Mouse (Mus musculus) liver, embryonic 13.5 days (tissue): ENCODE results near the gene Ano2. TPM values are rescaled to one million over a fixed set of nuclear protein-coding genes. Genes with fewer than 3 reads are reported as not detected.
A peak's percentile ranks its signal among the peaks of the same experiment; 100 is the strongest.

Experiments
- ATAC-seq: fragments of 200-750 bp; cut with Nextera tagmentation; 2 replicates; pipeline ENCODE4 v1.8.0; 2017; ENCODE audit warnings: low read depth, mild to moderate bottlenecking, moderate number of reproducible peaks, moderate library complexity
- DNase-seq: peaks from one replicate; pipeline ENCODE4 v3.0.0; 2022
- H3K27ac ChIP-seq: fragments of 300-500 bp; sonication (generic); 2 replicates; pipeline ENCODE4 v1.5.1; 2015; ENCODE audit warnings: moderate library complexity, mild to moderate bottlenecking, inconsistent platforms
- H3K27me3 ChIP-seq: fragments of 300-500 bp; sonication (generic); 2 replicates; pipeline ENCODE4 v1.6.1; 2015; ENCODE audit warnings: mild to moderate bottlenecking, inconsistent platforms
- H3K36me3 ChIP-seq: fragments of 300-500 bp; sonication (generic); 2 replicates; pipeline ENCODE4 v1.6.1; 2015; ENCODE audit warnings: mild to moderate bottlenecking, inconsistent platforms
- H3K4me1 ChIP-seq: fragments of 300-500 bp; sonication (generic); replicated peaks from 2 replicates; pipeline ENCODE4 v1.6.1; 2015; ENCODE audit warnings: inconsistent platforms
- H3K4me2 ChIP-seq: fragments of 300-500 bp; sonication (generic); 2 replicates; pipeline ENCODE4 v1.6.1; 2015; ENCODE audit warnings: inconsistent platforms, mild to moderate bottlenecking, moderate library complexity
- H3K4me3 ChIP-seq: fragments of 300-500 bp; sonication (generic); replicated peaks from 2 replicates; pipeline ENCODE4 v1.5.1; 2015; ENCODE audit warnings: mild to moderate bottlenecking, inconsistent platforms
- H3K9ac ChIP-seq: fragments of 300-500 bp; sonication (generic); 2 replicates; pipeline ENCODE4 v1.6.1; 2015; ENCODE audit warnings: mild to moderate bottlenecking, inconsistent platforms
- H3K9me3 ChIP-seq: fragments of 300-500 bp; sonication (generic); replicated peaks from 2 replicates; pipeline ENCODE4 v1.6.1; 2016; ENCODE audit warnings: inconsistent platforms
- WGBS: fragments of 180-500 bp; shearing (Covaris S2); methylation state at CpG from one replicate; pipeline ENCODE4 v1.1.7; 2015; ENCODE audit not compliant: insufficient replicate concordance; 5-methylcytosine and 5-hydroxymethylcytosine counted together
- polyA plus RNA-seq: library from polyadenylated mRNA; unstranded; fragments of >200 nt; fragmentation: Nextera tagmentation; extraction: Ambion mirVana; gene quantifications from 2 replicates; pipeline ENCODE4 v1.2.1, GENCODE M21; 2015

The Ano2 gene
- polyA plus RNA-seq, 1 experiment from 2014 or later, result 0.18 TPM

GRCm38 (mm10) chr6:125925861-125926260, 235.6 kb downstream of the Ano2 start:
- DNase-seq (no peak), ATAC-seq (no peak)
- Histone ChIP-seq H3K9ac (no peak overlapping the region), H3K27me3 (no peaks in the 10 kb centered on the region), H3K27ac (no peak overlapping the region), H3K36me3 (no peaks in the 10 kb centered on the region), H3K4me3 (no peak overlapping the region), H3K4me2 (no peak overlapping the region), H3K9me3 (no peaks in the 10 kb centered on the region), H3K4me1 (no peaks in the 10 kb centered on the region)
- 66% methylated on average over 3 of the region's 3 CpGs for WGBS

DNA sequence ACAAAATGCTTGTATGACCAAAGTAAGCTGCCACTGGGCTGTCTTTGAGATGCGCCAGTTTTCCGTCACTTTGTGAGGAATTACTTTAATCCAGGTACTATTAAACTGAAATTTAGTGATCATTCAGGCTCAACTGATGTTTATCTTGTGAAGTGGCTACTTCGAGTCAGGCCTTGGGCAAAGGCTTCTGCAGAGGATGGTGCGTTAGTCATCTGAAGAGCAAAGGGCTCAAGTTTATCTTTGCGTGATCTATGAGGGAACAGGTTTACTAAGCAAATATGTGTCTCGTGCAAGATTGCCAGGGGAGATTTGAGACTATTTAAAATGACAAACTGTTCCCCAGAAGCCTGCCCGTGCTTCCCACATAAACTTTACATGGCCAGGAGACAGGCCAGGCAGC, 241.7 kb downstream of the Ano2 start:
- no peaks in the 10 kb centered on the region for H3K36me3 ChIP-seq
- H3K9ac ChIP-seq, result no peak overlapping the region
- H3K27ac ChIP-seq, result no peak overlapping the region
- ATAC-seq (no peak), DNase-seq (no peak)
- no peaks in the 10 kb centered on the region for H3K9me3 ChIP-seq
- no peak overlapping the region for H3K4me2 ChIP-seq
- no peaks in the 10 kb centered on the region for H3K27me3 ChIP-seq
- 58% methylated on average over 7 of the region's 7 CpGs for WGBS
- H3K4me3 ChIP-seq, result no peak overlapping the region
- no peaks in the 10 kb centered on the region for H3K4me1 ChIP-seq

GRCm38 (mm10) chr6:125954965-125955364, 264.7 kb downstream of the Ano2 start:
- 11% methylated on average over 3 of the region's 3 CpGs for WGBS
- Histone ChIP-seq H3K9ac (no peak overlapping the region), H3K4me3 (no peak overlapping the region), H3K9me3 (no peaks in the 10 kb centered on the region), H3K4me1 (no peaks in the 10 kb centered on the region), H3K4me2 (no peak overlapping the region), H3K27me3 (no peaks in the 10 kb centered on the region), H3K27ac (no peak overlapping the region), H3K36me3 (no peaks in the 10 kb centered on the region)
- ATAC-seq (no peak), DNase-seq (no peak)

DNA sequence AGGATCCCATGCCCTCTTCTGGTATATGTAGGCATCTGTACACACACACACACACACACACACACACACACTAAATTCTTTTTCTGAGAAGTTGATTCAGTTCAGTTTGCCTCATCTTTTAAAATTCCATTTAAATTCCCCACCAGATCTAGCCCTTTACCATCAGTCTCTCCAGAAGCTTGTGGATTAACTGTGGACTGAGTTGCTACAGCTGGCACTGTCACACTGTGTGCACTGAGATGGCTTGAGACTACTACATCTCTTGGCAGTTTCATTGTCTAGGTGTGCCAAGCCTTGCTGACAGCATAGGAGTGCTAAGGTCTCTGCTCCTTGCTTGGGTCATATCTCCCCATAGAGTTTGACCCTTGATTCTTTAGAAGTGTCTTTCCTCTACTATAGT, 283.3 kb downstream of the Ano2 start:
- H3K27ac ChIP-seq, result no peak overlapping the region
- no peaks in the 10 kb centered on the region for H3K4me1 ChIP-seq
- no peak for DNase-seq
- no peaks in the 10 kb centered on the region for H3K9me3 ChIP-seq
- no peak overlapping the region for H3K9ac ChIP-seq
- H3K4me3 ChIP-seq, result no peak overlapping the region
- no peaks in the 10 kb centered on the region for H3K27me3 ChIP-seq
- no peaks in the 10 kb centered on the region for H3K36me3 ChIP-seq
- no peak for ATAC-seq
- H3K4me2 ChIP-seq, result no peak overlapping the region

DNA sequence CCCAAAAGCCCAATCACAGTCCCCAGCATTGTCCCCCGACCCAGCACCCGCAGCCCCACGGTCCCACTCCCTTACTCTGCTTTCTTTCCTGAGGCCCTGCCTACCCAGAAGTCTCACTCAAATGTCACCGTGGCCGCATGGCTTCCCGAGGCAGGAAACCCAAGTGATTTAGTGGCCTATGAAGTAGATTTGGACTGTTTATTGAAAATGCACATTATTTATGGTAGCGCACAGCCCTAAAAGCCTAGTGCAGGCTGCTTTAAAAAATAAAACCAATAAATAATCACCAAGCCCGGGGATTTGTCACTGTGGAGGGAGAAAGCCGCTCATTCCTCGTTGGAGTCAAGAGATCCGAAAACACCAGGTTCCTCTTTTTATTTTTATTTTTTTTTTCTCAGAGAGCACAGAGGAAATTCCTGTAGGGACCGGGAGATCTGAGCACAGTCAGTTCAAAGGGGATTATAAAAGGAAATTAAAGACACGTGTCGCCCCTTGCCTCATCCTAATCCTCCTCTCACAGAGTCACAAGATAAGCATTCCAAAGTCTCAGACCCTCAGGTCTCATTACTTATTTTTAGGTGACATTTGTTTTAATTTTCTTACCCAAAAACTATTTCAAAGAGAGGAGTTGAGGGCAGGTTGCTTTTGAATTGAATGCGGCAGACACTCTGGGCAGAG, 285.7 kb downstream of the Ano2 start:
- H3K9me3 ChIP-seq, result no peaks in the 10 kb centered on the region
- H3K36me3 ChIP-seq, result no peaks in the 10 kb centered on the region
- no peaks in the 10 kb centered on the region for H3K27me3 ChIP-seq
- no peaks in the 10 kb centered on the region for H3K4me1 ChIP-seq
- ATAC-seq (no peak), DNase-seq (no peak)
- no peak overlapping the region for H3K9ac ChIP-seq
- no peak overlapping the region for H3K4me2 ChIP-seq
- 36% methylated on average over 15 of the region's 15 CpGs for WGBS
- H3K27ac ChIP-seq, result no peak overlapping the region
- no peak overlapping the region for H3K4me3 ChIP-seq

GRCm38 (mm10) chr6:125979601-125980000, 289.4 kb downstream of the Ano2 start:
- no peaks in the 10 kb centered on the region for H3K4me1 ChIP-seq
- WGBS, result 78% methylated on average over 5 of the region's 5 CpGs

DNA sequence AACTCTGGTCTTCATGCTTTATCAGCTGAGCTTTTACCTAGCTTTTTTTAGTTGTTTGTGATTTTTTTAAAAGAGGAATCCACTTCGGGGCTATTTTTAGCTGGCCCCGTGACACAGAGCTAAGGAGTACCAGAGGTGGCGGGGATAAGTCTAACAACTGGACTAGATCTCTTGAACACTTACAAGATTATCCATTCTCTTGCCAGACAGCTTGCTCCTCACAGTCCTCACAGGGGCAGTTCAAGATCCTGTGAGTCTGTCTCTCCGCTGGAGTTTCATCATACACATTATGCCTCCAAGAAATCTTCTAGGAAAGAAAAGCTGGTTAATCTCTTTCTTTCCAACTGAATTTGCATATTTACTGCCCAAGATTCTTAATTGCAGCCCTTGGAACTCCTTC, 293.8 kb downstream of the Ano2 start:
- H3K27ac ChIP-seq, result no peak overlapping the region
- no peaks in the 10 kb centered on the region for H3K9me3 ChIP-seq
- no peak overlapping the region for H3K4me2 ChIP-seq
- DNase-seq, result no peak
- H3K4me3 ChIP-seq, result no peak overlapping the region
- H3K9ac ChIP-seq, result no peak overlapping the region
- H3K36me3 ChIP-seq, result no peaks in the 10 kb centered on the region
- WGBS, result 56% methylated on average over 4 of the region's 4 CpGs
- ATAC-seq, result no peak
- H3K4me1 ChIP-seq, result no peaks in the 10 kb centered on the region
- no peaks in the 10 kb centered on the region for H3K27me3 ChIP-seq

More at GRCm38 (mm10) chr6:125979601-125980000, 289.4 kb downstream of the Ano2 start:
- Histone ChIP-seq H3K27ac (no peak overlapping the region), H3K27me3 (no peaks in the 10 kb centered on the region), H3K4me3 (no peak overlapping the region), H3K9me3 (no peaks in the 10 kb centered on the region), H3K36me3 (no peaks in the 10 kb centered on the region), H3K4me2 (no peak overlapping the region), H3K9ac (no peak overlapping the region)
- DNase-seq, result no peak
- ATAC-seq, result no peak

- Histone ChIP-seq H3K4me2 (no peak overlapping the region), H3K9me3 (no peaks in the 10 kb centered on the region), H3K4me1 (no peaks in the 10 kb centered on the region), H3K27me3 (no peaks in the 10 kb centered on the region), H3K27ac (no peak overlapping the region), H3K9ac (no peak overlapping the region), H3K36me3 (no peaks in the 10 kb centered on the region), H3K4me3 (no peak overlapping the region)
- 14% methylated on average over 6 of the region's 6 CpGs for WGBS
- ATAC-seq, result no peak
- DNase-seq, result no peak
Measured at GRCm38 (mm10) chr6:125992731-125993130, 302.5 kb downstream of the Ano2 start.

- Histone ChIP-seq H3K9me3 (no peaks in the 10 kb centered on the region), H3K4me2 (no peak overlapping the region), H3K4me1 (no peaks in the 10 kb centered on the region), H3K36me3 (no peaks in the 10 kb centered on the region), H3K27me3 (no peaks in the 10 kb centered on the region), H3K27ac (no peak overlapping the region), H3K4me3 (no peak overlapping the region), H3K9ac (no peak overlapping the region)
- ATAC-seq (no peak), DNase-seq (no peak)
- 35% methylated on average over 2 of the region's 2 CpGs for WGBS
Measured at GRCm38 (mm10) chr6:126001797-126002196, 311.6 kb downstream of the Ano2 start.

DNA sequence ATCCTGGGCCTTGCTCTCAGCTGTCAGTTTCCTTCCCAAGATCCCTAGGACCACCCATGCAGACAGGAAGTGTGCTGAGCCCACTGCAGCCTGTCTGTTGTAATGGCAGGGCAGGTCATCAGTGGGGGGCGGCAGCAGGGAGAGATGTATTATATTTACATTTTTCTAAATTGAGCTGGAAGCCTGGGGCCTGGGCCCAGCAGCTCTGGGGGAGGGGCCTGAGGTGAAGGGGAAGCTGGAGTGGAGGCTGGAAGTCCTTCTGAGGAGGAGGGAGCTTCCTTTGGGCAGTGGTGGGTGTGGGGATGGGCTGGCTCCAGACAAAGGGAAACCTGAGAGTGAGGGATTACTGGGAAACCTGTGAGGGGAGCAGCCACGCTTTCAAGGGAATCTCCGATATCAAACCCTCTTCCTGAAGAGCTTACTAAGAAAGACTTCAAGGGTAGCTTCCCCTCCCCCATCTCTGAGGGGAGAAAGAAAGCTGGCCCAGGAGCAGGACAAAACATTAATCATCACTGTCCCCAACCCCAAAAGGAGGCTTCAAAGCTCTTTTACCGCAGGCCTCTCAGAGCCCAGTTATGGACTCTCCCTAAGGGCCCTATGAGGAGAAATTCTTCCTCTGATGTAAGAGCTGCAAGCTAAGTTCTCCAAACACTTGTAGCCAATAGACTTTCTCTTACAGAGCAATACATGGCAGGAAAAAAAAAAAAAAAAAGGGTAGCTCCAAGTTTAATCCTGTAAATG, 313.0 kb downstream of the Ano2 start:
- 33% methylated on average over 4 of the region's 4 CpGs for WGBS
- peak; percentile 15; the same call in 1 of the 2 replicates for ATAC-seq

GRCm38 (mm10) chr6:126006647-126007046, 316.4 kb downstream of the Ano2 start:
- DNase-seq (no peak), ATAC-seq (no peak)
- Histone ChIP-seq H3K27me3 (no peaks in the 10 kb centered on the region), H3K4me2 (no peak overlapping the region), H3K27ac (no peak overlapping the region), H3K9ac (no peak overlapping the region), H3K9me3 (no peaks in the 10 kb centered on the region), H3K36me3 (no peaks in the 10 kb centered on the region), H3K4me1 (no peaks in the 10 kb centered on the region), H3K4me3 (no peak overlapping the region)
- 66% methylated on average over 6 of the region's 6 CpGs for WGBS

More for the DNA sequence above, 313.0 kb downstream of the Ano2 start:
- H3K9me3 ChIP-seq, result no peaks in the 10 kb centered on the region
- H3K4me2 ChIP-seq, result no peak overlapping the region
- H3K4me3 ChIP-seq, result no peak overlapping the region
- no peaks in the 10 kb centered on the region for H3K36me3 ChIP-seq
- no peak overlapping the region for H3K27ac ChIP-seq
- H3K4me1 ChIP-seq, result no peaks in the 10 kb centered on the region
- no peak overlapping the region for H3K9ac ChIP-seq
- H3K27me3 ChIP-seq, result no peaks in the 10 kb centered on the region
- no peak for DNase-seq

DNA sequence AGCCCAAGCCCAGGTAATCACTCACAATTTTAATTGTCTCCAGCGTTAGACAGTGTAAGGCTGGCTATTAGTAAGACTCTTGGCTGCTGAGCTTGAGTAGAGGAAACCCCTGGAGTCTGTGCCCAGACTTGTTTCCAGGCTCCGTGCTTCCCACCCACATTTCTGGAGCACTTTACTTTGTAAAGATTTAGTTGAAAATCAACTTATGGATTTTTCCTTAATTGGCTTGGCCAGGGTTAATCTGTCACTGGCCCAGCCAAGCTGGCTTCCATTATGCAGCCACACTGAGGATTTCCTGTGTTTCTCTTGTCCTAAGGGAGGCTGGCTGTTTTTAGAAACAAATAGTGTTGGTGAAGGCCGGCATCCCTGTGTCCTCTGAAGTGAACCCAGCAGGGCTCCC, 318.9 kb downstream of the Ano2 start:
- Histone ChIP-seq H3K9ac (no peak overlapping the region), H3K4me1 (no peaks in the 10 kb centered on the region; the same call in 1 of the 2 replicates), H3K4me2 (no peak overlapping the region), H3K27ac (no peak overlapping the region), H3K27me3 (no peaks in the 10 kb centered on the region), H3K9me3 (no peaks in the 10 kb centered on the region), H3K4me3 (no peak overlapping the region), H3K36me3 (no peaks in the 10 kb centered on the region)
- no peak for ATAC-seq
- DNase-seq, result no peak
- 40% methylated on average over 3 of the region's 3 CpGs for WGBS
